Mouse (Mus musculus) CD8-positive naive resting alpha-beta T cell, adult 2 months (primary cell): ENCODE measurements around the gene Ppp2r5c.

Experiments
- DNase-seq, 2 experiments: peaks; one replicate each; pipeline ENCODE4 v3.0.0; 2022; ENCODE audit warnings: low read depth in 2 of 2, low spot score in 2 of 2

Gene Ppp2r5c

DNA sequence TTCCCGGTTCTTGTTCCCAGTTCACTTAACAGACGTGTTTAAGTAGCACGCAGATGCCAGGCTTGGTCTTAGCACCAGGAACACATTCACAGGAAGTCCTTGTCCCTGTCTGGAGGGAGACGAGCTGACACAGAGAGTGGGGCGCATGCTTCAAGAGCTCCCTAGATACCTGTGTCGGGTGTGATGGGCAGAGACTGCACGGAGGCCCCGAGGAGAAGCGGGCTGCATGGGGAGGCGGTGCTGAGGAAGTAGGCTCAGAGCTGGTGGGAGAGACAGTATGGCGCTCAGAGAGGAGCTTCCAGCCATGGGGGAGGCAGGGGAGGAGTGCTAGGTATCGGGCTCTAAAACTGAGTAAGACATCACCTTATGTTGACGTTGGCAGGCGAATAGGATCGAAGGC lies 103.4 kb downstream of the Ppp2r5c start:
- no peak for DNase-seq

DNA sequence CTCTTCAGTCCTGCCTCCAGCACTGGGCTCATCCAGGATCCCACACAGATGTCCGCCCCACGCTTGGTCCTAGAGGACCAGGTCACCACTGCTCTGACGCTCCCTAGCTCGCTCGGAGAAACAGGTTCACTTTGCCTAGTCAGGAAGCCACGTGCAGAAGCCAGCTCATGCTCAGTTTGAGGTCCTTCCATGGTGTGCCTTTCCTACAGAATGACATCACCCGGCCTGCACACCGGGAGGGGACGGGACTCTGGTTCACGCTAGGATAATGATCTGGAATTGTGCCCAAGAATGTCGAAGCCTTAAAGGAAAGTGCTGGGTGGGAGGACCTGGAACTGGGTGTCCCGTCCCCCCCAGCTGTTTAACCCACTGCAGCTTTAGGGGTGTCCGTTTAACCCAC lies 105.2 kb downstream of the Ppp2r5c start:
- no peak for DNase-seq

DNA sequence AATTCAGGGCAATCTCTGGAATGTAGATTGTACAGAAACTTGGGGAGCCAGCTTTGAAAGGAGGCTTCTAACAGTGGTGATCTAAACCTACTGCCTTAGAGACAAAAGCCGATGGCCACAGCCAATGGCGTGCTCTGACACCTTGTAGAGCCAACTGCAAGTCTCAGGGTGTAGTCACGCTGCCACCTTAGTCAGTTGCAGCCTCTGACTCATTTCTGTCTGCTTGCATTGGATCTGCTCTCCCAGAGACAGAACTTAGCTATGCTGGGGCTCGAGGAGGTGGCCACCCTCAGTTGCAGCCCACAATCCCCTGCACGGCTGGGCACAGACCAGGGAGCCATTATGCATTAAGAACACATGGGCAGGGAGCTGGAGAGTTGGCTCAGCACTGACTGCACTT lies 106.4 kb downstream of the Ppp2r5c start:
- DNase-seq: no peak

DNA sequence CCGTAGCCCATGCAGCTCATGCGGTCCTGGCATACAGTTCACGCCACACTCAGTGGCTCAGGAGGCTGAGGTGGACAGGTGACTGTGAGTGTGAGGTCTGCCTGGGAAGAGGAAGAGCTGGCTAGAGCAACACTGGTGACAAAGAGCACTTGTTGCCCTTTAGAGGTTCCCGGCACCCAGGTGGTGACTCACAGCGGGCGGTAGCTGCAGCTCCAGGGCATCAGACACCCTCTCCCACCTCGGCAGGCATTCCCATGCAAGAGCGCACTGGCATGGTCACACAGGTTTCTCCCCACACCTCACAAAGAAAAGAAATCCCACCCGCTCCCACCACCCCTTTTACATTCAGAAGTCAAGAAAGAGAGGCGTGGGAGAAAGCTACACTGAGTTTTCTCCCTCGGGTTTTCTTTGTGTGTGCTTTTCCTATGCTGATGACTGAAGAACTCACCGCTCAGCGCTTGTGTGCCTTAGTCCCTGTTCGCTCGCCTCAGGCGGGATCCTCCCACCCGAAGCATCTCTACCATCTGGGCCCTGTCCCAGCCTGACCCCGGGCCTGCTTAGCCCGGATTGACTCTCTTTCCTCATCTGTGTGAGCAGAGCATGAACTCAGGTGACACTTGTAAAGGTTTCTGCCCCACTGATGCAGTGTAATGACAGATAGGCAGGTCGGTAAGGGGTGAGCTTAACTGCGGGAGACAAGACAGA lies 108.8 kb downstream of the Ppp2r5c start:
- no peak for DNase-seq

DNA sequence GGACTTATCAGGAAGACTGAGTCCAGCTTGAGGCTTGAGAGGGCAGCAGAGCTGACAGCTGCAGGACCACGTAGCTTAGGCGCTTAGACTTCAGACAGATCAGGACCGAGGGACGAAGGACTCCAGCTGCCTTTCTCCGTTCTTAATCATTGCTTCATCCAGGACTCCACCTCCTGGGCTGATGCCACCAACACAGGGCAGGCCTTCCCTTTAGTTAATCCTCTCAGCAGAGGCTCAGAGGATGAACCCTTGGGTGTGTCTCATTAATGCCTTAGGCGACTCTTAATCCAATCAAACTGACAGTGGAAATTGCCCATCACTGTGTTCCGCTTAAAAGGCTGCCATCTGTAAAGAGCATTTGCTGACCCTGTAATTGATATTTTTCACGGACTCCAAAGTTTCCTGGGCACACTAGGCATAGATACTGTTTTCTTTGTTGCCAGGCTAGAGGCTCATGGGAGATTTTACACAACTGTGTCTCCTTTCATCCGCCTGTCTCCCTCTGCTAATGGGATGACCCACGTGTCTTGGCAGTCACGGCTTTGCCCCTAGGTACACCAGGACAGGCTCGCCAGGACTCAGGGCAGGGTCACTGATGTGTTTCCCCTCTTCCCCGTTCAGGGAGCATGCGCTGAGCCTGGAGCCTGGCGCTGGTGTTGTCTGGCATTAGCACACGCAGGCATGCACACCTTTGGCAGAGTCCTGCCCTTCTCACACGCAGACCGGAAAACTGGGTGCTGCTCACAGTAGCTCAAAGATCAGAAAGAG lies 110.1 kb downstream of the Ppp2r5c start:
- DNase-seq: no peak

DNA sequence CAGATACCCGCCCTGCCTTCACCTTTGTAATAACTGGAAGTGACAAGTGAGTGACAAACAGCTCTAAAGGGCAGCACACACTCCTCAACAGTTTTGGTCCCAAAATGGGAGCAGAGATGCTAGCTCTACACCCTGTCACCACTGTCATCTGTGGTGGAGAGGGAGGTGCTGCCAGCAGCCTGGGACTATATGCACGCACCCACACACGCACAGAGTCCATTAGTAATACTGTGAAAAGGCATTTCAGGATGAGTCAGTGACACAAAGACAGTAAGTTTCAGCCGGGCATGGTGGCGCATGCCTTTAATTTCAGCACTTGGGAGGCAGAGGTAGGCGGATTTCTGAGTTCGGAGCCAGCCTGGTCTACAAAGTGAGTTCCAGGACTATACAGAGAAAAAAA lies 111.3 kb downstream of the Ppp2r5c start:
- DNase-seq: no peak

DNA sequence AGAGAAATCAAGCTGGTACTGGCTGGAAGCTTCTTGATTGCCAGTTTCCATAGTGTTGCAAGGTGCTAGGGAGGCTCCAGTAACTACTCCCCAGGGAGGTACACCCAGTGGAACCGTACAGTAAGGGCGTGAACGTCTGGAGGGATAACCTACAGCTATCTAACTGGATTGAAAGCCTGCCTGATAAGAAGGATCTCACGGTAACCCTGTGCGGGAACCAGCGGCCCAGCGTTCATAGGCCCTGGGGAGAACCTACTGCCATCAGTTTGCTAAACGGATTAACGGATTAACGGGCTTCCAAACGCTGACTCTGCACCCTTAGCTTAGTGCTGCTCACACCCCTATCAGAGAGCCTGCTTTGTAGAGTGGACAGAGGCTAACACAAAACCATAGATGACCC lies 116.5 kb downstream of the Ppp2r5c start:
- DNase-seq: no peak

DNA sequence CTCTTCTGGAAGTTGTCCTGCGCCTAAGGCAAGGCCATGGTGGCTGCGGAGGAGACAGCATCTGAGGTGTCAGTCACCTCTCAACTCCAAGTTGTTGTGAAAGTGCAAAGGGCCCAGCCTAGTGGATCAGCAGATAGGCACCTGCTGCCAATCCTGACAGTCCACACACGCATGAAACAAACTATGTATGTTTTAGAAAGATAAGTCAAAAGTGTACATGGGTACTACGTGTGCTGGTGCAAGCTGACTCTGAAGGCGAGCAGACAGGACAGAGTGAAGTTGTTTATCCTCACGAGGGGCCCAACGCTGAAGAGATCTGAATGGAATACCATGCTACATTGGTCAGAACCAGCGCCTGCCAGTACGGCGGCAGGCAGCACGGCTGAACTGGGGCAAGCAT lies 117.9 kb downstream of the Ppp2r5c start:
- DNase-seq: no peak

DNA sequence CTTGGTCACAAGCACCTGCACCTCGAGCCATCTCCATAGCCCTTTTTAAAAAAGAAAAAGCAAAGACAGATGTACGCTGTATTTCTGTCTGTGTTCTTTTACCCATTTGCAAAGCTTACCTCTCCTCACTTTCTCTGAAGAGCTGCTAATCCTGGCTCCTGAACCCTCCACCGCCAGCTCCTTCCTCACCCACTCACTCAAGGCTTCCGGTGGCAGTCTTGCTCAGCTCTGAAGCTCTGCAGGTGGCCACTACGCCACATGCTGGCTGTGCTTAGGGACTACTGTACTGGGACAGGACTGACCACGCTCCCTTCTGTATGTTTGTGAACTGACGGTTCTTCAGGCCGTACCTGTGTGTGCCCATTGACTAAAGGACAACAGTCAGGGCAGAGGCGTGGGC lies 119.4 kb downstream of the Ppp2r5c start:
- no peak for DNase-seq

DNA sequence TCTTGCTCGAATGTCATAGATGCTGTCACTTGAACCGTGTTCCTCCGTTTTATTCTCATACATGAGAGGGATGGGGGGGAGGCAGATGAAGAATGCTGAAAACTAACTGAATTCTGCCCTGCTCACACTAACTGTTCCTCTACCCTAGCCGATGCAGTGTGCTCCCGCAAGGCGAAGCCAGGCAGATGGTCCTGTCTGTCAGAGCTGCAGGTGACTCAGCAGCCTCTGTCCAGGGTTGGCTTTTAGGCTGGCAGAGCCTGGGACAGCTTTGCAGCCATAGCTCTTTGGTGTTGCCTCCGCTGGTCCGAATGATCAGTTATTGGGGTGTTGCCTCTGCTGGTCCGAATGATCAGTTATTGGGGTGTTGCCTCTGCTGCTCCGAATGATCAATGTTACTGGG lies 124.1 kb downstream of the Ppp2r5c start:
- no peak for DNase-seq

DNA sequence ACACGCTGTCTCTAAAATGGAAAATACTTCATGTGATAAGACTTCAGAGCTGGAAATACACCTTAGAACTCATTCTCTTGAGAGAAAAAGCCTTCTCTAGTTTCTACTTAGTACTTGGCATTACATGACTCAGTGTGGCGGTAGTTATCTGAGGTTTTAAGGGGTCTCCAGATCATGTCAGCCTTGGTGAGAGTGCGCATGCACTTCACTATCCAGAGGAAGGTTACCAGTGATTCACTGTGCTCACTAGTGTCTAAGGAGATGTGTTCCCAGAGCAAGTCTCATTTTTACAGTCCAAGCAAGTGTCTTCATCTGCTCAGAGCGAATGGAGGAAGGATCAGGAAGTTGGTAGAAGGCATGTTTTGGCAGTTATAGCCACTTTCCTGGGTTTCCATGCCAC lies 125.4 kb downstream of the Ppp2r5c start:
- no peak for DNase-seq

DNA sequence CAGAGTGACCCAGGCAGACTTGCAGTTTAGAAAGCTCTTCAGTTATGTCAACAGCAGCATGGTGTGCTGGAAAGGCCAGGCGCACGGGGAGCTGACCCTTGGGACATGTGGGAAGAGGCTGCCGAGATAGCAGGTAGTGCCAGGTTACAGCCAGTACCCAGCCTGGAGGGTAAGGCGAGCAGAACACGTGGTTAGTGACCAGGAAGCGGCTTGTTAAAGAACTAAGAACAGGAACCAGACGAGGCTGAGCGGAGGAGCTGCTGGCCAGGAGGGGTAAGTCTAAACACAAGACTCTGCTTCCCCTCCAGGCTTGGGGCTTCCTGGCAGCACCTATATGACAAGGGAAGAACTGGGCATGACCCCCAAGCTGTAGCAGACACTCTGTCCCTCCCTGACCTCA lies 126.7 kb downstream of the Ppp2r5c start:
- DNase-seq: no peak

DNA sequence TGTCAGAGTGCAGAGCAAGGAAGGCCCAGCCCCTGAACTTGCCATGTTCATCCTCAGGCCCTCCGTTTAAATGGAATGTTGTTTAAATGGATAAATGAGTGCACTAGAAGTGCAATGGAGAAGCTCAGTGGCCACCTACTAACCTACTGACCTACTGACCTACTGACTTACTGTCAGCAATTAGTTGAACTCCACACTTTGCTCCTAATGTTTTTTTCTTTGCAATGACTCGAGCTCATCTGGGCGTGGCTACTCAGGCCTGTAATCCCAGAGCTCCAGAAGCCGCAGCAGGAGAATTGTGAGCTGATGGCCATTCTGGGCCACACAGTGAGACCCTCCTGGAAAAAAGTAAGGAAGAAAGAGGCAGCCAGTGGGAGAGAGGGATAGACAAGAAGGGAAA lies 129.0 kb downstream of the Ppp2r5c start:
- no peak for DNase-seq

DNA sequence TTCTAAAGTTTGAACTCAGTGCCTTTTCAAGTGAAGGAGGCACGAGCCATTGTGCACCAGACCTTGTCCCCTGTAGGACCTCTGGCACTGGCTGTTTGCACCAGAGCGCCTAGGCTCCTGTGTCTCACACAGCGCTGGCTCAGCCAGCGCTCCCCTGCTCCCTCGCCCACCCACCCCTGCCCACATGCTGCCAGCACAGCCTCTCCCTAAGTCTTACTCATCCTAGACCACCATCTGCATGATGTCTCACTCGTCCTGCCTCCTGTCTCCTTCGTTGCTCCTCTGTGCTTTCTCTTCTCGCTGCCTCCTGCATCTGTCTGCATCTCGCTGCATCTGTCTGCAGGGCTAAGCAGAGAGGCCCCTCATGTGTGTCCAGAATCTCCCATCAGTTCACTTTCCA lies 131.4 kb downstream of the Ppp2r5c start:
- no peak for DNase-seq

DNA sequence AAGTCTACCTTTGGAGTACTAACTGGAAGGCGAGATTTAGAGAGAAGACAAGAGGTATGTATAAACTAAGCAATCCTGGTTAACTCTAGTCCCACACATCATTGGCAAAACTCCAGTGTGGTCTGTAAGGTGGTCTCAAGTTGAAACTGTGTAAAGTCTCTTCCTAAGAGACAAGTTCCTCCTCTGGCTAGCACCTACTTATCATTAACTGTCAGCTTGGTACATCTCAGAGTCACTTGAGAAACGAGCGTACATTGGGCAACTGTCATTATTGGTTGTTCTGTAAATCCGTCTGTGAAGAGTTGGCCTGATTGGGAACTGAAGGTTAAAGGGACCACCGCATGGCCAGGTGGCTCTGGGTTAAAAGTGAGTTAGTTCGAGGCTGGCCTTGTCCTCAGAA lies 141.7 kb downstream of the Ppp2r5c start:
- DNase-seq: no peak

DNA sequence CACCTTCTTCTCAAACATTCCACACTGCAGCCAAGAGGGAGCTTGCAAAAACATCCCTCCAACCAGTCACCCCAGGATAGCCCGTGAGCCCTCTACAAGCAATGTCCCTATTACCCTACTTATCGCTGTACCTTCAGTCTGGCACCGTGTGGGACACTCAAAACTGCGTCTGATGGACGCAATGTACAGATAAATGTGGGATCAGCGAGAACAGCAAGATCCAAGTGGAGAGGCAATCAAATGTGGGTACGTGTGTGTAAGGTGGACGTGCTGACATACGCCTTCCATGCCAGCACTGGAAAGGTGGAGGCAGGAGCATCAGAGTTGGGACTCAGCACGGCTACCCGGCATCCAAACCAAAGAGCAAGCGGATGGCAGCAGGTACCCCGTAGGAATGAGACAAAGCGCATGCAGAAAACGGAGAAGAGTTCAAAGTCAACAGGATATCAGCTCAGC lies 143.9 kb downstream of the Ppp2r5c start:
- DNase-seq: no peak

DNA sequence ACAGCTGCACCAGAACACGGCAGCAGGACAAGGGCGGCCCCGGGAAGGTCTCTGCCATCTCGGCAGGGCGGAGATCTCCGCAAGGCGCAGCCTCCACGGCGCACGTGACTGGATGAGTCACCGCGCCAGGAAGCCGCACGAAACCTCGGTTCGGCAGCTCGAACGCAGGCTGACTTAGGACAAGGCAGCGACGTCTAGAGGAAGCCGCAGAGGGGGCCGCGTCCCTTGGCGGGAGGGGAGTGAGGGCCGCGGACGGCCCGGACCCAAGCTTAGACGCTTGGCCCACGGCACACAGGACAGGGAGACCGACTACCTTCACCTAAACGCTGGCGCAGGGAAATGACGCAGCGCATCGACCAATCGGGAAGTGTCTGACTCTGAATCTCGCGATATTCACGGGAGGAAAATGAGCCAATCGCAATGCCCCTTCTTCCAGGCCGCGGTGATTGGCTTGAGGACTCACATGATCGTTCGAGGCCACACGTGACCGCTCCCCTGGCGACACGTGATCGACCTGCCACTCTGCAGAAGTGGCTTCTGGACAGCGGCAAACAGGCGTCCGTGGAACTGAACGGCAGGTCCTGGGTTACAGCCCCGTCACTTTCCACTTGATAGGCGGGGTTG lies 144.5 kb downstream of the Ppp2r5c start:
- DNase-seq: peak; percentile 95 to 97

DNA sequence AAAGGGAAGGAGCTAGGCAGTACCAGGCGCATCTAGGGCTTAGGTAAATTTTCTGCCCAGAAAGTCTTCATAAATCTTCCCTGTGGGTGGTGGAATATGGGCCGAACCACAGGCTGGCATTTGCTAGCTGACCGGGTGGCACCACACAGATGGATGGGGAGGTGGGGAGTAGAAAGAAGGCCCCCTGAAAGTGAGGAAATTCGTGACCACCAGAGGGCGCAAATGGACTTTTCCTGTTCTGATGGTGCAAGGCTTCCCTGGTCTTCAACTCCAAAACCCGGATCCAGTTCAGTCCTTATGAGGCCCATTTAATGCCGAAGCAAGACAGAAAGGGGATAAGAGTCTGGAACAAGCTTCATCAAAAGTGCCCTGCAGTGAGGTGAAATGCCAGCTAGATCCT lies 151.6 kb downstream of the Ppp2r5c start:
- peak; percentile 54 to 71 for DNase-seq

DNA sequence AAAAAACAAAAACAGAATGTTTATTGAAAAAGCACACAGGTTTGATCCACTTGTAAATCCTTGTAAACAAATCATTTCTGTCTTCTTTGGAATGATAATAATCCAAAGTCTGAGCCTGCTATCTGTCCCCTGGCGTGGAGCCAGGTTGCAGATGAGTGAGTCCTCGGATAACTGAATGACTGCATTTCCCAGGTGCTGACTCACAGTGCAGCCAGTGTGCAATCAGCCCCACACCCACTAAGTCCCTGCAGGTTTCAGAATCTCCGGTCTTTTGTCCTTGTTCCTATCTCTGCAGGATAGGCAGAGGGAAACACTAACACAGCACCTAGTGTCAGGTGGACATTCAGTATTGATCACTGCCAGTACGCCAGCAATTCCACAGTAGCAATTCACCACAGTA lies 152.9 kb downstream of the Ppp2r5c start:
- DNase-seq: no peak

DNA sequence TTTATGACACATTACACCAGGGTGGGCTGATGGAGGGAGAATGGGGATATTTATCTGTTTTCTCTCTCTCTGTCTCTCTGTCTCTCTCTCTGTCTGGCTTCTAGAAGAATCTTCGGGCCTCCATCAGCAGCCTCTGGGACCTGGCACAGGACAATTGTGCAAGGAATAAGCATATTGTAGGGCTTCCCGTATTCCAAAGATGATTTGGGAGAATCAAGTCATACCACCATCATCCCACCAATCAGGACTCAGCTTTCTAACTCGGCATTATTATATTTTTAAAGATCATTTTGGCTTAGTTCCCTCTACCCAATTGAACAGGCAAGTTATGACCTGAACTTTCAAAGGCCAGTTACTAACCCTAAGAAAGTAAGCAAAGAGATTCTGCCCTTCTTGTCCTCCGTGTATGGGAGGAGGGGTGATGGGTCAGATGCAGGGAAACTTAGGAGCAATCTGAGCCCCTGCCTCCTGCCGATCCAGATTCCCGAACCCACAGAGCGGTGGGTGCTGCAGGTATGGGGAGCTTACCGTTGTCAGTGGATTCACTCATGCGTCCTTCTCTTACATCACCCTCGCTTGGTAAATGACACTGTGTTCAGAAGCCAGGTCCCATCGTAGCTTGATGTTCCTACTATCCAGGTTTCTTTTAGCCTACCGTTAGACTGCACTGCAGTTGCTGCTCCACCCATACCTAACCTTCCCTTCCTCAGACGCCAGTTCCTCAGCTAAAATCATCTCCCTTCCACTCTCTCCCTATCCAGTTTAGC lies 153.5 kb downstream of the Ppp2r5c start:
- DNase-seq: no peak
